In genomic region chr6:117840686-117841510, GRCm38 (mm10) we compare ENCODE assay signal across 8 mouse cellular contexts. TPM values are rescaled to one million over a fixed set of nuclear protein-coding genes. Genes with fewer than 3 reads are reported as not detected.
DNase-seq lines count a peak whose midpoint lies in the region; ATAC-seq and TF ChIP-seq lines count a peak whose summit lies in the region.

Gene Zfp637 (plus strand): TSS chr6:117841180.

- DNase-seq in Patski (ENCODE audit: low read depth, low spot score): no peak
- peak; percentile 96 for DNase-seq in cerebellum, postnatal 14 days
- peak; percentile 85 to 91 for DNase-seq in frontal cortex, postnatal 14 days (ENCODE audit: low spot score in 2 of 2)
- peak; percentile 87 to 89 for DNase-seq in layer of hippocampus, postnatal 25 days (ENCODE audit: extremely low spot score in 1 of 2, low spot score in 1 of 2)
- DNase-seq in lung, postnatal 25 days (ENCODE audit: low spot score): peak; percentile 92
- peak; percentile 97 for DNase-seq in retina, postnatal 1 day
- peak; percentile 81 to 87 for DNase-seq in urinary bladder, adult 18-20 months (ENCODE audit: low spot score in 2 of 2)

- peak within 1 kb of the TSS; percentile 98 for H3K9ac ChIP-seq in hindbrain, embryonic 13.5 days

- ATAC-seq in Patski: peak; percentile 95
- peak; percentile 98 for ATAC-seq in hindbrain, embryonic 13.5 days (ENCODE audit: low FRiP score)

- H3K4me3 ChIP-seq in hindbrain, embryonic 13.5 days: peak within 1 kb of the TSS; percentile 87

- H3K4me1 ChIP-seq in hindbrain, embryonic 13.5 days (replicated peaks): peaks cover 16% of the 10 kb centered on the region

- peak; percentile 90 for TF ChIP-seq CTCF in Patski (IDR thresholded peaks at IDR 0.05)

- in situ Hi-C loops in Patski (cut with MboI; ENCODE audit: low pct_unique_long_range_greater_than_20kb): no loop called here

- under 1% methylated on average over 66 of the region's 66 CpGs for WGBS in hindbrain, embryonic 13.5 days

- H3K27ac ChIP-seq in hindbrain, embryonic 13.5 days: peak within 1 kb of the TSS; percentile 97

- CTCF ChIA-PET in Patski (lab: Charles Lee): interaction anchor here (1.1 to 1.7 kb wide), 3 partner anchors 15 to 579 kb away, joined by 3 to 6 read pairs (median 5); partner anchors contain the start of gene Bms1

- peaks cover 29% of the 10 kb centered on the region for H3K36me3 ChIP-seq in hindbrain, embryonic 13.5 days

- POLR2A ChIA-PET in Patski (lab: Charles Lee): interaction anchor here (0.7 to 1.2 kb wide), 3 partner anchors 23 to 42 kb away, joined by 3 to 4 read pairs (median 3); no protein-coding TSS in a partner anchor

- H3K9me3 ChIP-seq in hindbrain, embryonic 13.5 days: no peaks in the 10 kb centered on the region

- H3K27me3 ChIP-seq in Patski: peaks cover 4% of the 10 kb centered on the region
- H3K27me3 ChIP-seq in hindbrain, embryonic 13.5 days: no peaks in the 10 kb centered on the region

- peak within 1 kb of the TSS; percentile 56 for H3K4me2 ChIP-seq in hindbrain, embryonic 13.5 days

RNA-seq across cellular contexts. Expression of gene Zfp637, which starts in this region (rescaled TPM):
- polyA plus RNA-seq in Patski (2021): 60.3 TPM
- 145 TPM in 2 replicates for polyA plus RNA-seq in hindbrain, embryonic 13.5 days (2015; fragmentation: Nextera tagmentation; extraction: Ambion mirVana)
- total RNA-seq in layer of hippocampus, postnatal 25 days (2021): 10 to 100 TPM; 48.0 to 50.8 TPM
